Mouse (Mus musculus): ENCODE measurements around the gene Urb1.

Urb1 gene

DNA sequence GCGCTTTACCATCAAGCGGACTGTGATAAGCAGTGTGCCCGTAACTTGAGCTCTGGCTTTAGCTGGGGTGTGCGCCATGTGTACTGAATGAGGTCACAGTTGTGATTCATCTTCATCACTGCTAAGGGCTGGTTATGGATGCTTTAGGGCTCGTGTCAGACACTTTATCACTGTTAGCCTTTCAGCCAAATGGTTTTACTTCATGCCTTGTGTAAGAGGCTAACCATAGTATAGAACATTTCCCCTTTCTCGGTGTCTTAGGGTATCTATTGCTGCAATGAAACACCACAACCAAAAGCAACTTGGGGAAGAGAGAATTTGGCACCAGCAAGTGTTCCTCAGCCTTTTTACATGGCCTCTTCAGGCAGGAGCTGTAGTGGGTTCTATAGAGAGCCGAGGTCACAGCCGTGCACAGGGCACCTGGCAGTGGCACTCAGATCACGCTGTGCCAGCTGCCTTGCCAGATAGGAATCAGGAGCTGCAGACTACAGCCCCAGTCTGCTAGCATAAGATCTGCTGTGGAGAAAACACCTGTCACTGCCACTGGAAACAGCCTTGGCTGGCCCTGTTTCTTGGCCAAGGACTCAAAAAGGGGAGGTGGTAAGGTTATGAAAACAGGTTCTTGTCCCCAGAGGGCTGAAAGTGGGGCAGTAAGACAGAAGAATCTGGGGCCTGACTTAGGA, 44.9 kb downstream of the Urb1 start:
- DNase-seq: no peak

DNA sequence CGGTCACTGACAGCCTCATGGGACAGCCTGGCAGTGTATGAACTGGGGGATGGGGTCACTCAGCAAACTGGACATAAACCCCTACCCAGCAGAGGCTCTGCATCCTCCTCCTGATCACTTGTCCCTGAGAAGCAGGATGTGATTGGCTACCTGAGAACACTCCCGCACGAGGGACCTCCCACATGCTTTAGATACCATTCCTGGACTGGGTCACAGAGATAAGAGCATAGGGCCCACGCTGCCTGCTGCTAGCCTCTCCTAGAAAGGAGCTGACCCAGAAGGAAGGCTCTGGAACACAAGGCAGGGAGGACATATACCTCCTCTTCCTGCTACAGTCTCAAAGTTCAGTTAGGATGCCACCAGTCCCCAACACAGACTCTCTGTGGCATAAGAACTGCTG, 49.7 kb downstream of the Urb1 start:
- no peak for DNase-seq

DNA sequence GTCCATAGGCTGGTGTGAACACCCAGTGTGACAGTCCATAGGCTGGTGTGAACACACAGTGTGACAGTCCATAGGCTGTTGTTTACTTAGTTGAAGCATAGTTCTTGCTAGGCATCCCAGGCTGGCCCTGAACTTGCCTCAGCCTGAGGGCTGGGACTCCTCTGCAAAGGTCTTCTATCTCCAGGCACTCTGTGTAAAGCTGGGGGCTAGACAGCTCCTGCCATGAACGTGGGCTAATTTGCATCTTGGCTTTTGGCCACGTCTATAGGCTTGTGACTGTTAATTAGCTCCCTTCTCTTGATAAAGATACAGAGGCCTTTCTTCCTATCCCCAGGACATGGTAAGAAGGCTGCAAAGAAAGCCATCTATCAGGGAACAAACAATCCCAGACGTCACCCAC, 50.9 kb downstream of the Urb1 start:
- DNase-seq: no peak

DNA sequence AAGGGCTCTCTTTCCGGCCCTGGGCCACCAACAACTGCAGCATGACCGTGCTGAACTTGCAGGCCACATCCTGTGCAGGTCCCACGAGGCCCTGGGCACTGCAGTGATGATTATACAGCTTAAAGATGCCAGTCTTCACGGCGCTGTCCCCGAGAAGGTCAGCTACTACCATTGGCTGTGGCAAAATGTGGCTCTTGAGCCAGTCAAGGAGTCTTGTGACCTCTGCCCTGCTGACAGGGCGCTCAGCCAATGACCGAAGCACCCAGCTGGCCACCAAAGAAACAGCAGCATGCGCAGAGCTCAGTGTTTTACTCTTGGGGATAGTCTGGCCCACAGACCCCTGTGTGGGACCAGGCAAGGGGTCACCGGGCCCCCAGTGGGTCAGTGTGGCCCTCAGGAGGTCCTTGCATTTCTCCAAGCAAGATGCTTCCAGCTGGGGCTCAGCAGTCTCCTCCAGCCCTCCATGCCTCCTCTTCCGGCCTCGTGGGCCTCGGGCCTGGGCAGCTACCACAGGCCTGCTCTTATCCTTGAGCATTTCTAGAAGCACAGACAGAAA, 56.7 kb downstream of the Urb1 start:
- DNase-seq: no peak

DNA sequence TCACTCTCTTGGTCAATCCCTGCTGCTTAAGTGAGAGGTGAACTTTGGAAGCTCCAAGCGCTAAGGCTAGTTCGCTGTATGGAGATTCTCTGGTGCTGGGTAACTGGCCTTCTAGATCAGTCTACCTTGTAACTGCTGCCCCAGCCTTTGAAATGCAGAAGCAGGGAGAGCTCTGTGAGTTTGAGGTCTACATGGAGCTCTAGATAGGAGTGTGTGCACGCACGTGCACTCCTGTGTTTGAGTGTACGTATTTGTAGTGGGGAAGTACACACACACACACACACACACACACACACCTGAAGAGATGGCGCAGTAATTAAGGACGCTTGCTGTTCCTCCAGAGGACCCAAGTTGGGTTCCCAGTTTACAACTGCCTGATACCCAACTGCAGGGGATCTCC, 62.0 kb downstream of the Urb1 start:
- DNase-seq: no peak

DNA sequence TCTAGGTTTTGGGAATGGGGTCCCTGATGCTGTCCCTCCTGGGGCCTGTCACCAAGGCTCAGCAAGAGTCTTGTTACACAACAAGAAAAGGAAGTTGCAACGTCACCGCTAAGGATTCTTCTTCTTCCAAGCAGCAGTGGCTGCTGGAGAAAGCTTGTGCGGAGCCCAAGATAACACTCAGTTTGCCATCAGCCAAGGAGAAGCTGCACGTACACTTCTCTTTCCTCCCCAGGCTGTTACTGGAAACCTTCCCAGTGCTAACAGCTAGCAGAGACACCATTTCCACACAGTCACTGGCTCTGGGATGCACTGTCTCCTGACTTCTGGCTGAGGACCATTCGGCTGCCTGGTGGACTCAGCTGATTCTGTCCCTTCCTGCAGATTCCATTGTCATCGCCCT, 63.1 kb downstream of the Urb1 start:
- no peak for DNase-seq

DNA sequence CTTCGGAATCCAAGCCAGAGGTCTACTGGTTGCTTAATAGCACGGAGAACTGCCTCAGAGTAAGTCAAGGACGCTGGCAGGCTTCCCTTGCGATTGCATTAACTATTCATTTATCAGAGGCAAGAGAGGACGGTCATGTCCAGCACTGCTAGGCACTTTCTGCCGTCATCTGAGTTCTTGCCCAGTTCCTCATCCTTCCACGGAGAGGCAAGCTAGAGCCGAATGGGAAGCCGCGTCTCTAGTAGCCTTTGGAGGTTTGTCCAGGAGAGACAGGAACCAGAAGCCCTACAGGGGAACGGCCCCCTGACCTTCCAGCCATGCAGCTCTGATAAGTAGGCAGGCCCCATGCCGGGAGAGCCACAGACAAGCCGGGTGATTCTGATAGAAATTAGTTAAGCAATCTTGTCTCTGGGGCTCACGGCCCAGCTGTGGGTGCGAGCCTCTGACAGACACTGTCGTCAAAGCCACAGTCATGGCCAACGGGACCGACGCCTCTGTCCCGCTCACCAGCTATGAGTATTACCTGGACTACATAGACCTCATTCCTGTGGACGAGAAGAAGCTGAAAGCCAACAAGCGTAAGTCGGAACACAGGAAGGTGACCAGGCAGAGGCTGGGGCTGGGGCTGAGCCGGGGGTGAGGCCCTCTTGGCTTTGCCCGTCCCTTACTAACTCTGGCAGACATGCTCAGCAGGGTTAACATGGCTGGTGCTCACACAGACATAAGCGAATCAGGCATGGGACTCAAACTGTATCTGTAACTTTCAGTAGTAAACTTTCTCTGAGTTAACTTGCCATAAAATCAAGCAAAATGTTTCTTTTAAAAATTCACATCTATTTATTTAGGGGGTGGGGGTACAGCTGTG, 71.9 kb downstream of the Urb1 start, which contains the start of gene Mrap:
Gene Mrap (plus strand): TSS at position 116 of the 865 bp plus-strand sequence.
- DNase-seq: no peak

DNA sequence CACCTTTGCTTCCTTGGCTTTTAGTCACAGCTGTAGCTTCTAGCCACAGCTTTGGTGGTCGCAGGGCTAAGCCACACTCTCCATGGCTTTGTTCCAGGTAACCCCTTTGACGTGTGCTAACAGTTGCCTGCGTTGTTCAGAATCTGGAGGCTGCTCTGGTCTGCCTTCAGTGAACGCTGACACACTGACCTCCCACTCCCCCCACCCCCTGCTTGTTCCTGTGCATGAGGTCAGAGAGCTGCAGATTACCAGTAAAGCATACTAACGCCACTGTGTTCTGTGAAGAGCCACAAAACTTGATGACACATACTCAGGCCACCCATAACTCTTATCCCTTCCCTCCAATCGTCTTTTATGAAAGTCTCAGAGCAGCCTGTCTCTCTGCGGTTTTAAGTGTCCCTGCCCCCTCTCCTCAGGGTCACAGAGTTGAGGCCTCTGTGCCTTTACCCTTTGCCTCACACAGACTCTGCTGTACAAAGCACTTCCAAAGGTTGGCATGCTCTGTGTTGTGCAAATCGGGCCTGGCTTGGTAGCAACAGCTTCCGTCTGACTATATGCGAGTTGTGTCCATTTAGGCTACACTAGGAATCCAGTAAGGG, 73.4 kb downstream of the Urb1 start:
- no peak for DNase-seq

DNA sequence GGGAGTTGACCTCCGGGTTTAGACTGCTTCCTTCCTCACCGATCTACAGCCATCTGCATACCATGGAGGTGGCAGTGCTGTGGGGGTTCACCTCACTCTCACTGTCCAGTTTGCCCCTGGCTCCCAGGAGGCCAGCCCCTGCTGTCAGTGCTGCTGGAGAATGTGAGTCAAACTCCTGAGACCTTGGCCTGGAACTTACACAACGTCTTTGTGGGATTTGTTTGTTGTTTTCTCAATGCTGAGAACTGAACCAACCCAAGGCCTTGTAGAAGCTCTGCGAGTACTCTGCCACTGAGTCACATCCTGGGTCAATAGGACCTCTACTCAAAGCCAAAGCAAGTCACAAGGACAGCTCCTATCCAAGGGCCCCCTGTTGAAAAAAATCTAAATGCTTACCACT, 74.6 kb downstream of the Urb1 start:
- no peak for DNase-seq

DNA sequence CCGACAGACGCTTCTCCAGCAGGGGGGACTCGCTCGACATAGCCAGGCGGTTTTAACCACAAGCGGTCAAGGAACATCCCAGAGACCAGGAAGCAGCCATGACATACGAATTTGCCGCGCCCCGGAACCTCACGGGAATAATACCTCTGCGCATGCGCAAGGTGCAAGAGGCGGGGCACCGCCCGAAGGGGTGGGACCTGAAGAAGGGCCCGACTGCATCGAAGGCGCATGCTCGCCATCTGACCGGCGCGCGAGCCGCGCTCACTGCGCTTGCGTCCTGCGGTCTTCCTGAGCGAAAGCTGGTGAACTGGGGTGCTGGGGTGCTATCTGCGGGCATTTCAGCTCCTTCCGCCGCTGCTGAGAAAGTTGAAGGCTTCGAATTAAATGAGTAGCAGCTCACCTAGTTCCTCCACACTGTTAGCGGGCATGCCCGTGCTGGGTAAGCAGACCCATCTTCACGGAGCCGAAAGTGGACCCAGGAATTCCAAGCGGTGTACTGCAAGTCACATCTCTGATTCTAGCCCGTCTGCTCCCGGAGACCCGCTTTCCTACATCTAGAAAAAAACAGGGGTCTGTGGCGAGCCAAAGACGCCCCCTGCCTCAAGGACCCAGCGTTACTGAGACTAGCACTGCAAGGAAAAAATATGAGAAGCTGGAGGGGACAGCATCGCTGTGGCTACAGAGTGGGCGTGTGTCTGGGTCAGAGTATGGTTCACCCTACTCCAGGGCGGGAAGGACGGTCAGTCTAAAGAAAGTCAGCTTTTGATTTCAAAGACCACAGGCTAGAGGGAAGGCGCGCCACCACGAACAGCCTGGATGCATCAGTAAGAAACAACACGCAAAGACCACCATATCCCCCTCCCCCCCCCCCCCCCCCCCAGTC, 82.7 kb downstream of the Urb1 start, which contains the start of gene Mis18a:
Gene Mis18a (minus strand): TSS at position 172 of the 883 bp plus-strand sequence.
- peak; percentile 96 to 97 for DNase-seq

DNA sequence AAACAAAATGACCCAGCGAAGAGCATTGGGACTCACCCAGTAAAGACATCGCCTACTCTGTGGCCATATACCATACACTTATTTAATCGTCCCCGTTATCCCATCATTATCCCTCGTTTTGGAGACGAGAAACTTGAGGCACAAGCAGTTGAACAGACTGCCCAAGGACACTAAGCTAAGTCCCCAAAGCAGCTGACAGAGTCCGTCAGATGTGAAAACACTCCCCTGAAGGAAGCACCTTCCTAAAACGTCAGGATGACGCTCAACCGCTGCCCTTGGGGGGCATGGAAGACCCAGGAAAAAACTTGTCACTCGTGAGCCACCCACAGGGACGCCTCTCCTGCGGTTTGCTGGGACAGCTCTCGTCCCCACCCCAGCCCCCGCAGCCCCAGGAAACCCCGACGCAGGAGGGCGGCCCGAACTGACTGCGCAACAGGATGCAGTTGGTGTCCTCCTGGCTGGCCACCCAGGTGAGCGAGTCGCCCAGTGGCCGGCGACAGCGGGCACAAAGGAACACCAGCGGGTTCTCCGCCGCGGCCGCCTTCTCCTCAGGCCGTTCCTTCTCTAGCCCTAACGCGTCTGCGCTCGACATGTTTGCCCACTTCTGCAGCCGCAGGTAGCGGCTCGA, 83.5 kb downstream of the Urb1 start:
- DNase-seq: no peak

DNA sequence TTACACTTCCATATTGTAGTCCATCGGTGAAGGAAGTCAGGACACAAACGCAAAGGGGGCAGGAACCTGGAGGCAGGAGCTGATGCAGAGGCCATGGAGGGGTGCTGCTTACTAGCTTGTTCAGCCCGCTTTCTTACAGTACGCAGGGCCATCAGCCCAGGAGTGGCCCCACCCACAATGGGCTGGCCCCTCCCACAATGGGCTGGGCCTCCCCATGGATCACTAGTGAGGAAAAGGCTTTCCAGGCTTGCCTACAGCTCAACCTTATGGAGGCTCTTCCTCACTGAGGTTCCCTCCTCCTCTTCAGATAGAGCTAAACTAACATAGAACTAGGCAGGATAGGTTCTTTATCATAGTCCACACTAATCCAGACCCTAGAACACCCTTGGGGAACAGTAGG, 86.2 kb downstream of the Urb1 start:
- no peak for DNase-seq

DNA sequence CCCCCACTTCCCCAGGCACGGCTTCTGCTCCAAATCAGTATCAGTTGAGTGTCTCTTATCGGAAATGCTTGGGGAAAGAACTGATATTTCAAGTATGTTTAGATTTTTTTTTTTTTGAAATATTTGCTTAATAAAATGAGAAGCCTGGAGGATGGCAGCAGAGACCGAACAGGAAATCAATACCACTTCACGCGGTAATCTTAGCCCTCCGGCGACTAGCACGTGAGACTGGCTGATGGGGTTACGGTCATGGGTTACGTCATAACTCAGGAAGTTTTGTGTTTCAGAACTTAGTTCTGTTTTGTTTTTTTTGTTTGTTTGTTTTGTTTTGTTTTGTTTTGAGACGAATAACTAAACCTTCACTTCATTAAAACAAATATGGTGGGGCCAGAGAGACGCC, 99.9 kb downstream of the Urb1 start:
- no peak for DNase-seq

DNA sequence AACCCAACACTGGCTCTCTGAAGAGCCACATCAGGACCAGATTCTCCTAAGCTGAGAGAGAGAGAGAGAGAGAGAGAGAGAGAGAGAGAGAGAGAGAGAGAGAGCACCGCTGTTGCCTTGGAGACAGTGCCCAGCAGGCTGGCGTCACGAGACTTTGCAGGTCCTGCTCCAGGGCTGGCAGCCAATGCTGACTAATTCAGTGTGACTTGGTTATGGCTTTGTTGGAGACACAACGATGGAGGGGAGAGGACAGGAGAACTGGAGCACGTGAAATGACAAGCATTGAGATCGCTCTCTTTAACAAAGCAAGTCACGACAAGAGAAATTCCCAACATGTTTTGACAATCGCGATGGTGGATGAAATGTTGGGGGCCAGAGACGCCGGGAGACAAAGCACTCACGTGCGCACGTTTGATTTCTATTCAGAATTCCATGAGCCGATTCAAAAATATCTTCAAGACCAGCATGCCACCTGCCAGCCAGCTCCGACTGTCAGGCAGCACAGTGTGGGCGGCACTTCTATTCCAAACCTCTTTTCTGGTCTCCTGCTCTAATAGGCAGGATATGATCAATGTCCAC, 100.4 kb downstream of the Urb1 start:
- peak; percentile 80 to 83 for DNase-seq

DNA sequence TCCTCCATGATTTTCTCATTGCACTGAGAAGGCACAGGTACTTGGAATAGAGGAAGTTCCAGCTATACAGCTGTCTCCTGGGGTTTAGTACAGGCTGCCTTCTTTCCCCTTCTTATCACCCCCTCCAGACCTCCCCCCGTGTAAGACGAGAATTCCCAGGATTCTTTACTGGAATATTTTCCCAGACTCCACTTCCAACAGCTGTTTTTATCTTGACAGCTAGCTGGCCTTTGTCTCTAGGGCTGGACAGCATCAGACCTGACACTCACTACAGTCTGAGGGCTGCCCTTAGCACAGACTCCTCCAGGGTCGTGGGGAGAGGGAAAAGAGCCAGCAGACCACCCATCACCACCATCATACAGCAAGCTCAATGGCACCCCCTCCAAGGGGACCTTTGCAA, 103.9 kb downstream of the Urb1 start:
- no peak for DNase-seq

DNA sequence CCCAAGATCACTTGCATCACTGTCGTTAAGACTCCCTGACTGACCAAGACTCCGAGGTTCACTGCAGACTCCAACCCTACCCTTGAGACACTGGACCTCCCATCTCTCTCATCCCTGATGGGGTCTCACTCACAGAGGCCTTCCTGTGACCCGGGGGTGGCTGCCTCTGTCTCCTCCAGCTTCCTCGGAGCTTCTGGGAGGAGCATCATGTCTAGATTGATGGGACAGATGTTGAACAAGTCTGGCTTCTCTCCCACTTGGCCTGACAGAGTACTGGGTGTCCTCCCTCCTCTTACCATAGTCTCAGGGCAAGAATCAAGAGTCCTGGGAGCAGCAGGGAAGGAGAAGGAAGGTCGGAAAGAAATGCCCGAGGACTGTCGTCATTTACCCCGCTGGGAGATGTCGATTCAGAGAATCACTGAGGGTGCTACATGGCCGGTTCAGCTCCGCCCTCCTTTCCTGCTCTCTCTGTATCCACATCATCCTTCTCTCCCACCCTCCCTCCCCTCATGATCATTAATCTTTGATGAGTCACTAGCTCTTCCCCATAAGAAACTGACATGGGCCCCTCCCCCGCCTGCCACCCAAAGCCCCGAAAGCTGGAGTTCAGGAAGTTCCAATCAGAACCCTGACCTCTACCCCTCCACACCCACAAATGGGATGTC, 105.9 kb downstream of the Urb1 start:
- DNase-seq: no peak

DNA sequence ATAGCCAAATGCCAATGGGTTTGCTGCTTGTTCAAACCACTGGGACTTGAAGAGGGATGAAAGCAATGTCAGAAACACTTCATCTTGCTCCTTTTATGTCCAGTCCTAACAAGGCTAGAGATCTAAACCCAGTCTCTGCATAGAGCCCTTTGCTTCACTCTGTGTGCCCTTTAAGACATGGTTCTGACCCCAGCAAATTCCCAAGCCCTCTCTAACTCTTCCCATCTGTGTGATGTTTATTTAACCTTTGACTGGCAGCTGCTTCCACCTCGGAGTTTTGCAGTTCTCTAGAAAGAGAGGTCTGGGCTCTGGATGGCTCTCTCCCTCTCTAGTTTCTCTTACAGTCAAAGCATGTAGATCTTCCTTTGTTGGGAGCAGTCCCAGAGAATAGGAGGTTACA, 106.6 kb downstream of the Urb1 start:
- no peak for DNase-seq

DNA sequence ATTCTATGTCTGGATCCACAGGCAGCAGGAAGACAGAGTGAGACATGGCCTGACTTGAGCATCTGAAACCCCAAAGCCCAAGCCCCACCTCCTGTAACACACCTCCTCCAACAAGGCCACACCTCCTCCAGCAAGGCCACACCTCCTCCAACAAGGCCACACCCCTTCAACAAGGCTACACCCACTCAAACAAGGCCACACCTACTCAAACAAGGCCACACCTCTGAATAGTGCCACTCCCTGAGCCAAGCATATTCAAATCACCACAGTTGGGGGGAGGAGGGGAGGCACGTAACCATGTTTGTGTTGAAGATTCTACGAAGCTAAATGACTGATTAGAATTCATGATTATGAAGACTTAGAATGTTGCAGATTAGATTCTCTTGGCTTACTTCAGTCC, 108.7 kb downstream of the Urb1 start:
- no peak for DNase-seq

Data from cerebellum, adult 18-20 months (tissue).